Mouse (Mus musculus): ENCODE data around the gene Cdh22. TPM values are rescaled to one million over a fixed set of nuclear protein-coding genes. Genes with fewer than 3 reads are reported as not detected.

The Cdh22 gene
- polyA plus RNA-seq, 1 experiment from 2014 or later = 11.0 TPM

- Histone ChIP-seq H3K36me3 (ENCODE audit: control insufficient read depth, insufficient read depth, low read length) (no peaks in the 10 kb centered on the region), H3K4me1 (ENCODE audit: control insufficient read depth, insufficient read depth, low read depth, low read length) (peaks cover 19% of the 10 kb centered on the region), H3K4me3 (ENCODE audit: low read length) (no peak overlapping the region), H3K9ac (ENCODE audit: low read depth, low read length) (no peak overlapping the region), H3K27ac (ENCODE audit: low read depth, low read length) (no peak overlapping the region), H3K4me2 (ENCODE audit: low read length) (no peak overlapping the region), H3K9me3 (ENCODE audit: control insufficient read depth, low read length) (no peaks in the 10 kb centered on the region), H3K27me3 (replicated peaks; ENCODE audit: control insufficient read depth, insufficient read depth, low read length) (peaks cover 17% of the 10 kb centered on the region)
- ATAC-seq = no peak
- 70% methylated on average over 7 of the region's 7 CpGs for WGBS
These were observed 7.1 kb upstream of the Cdh22 start for GRCm38 (mm10) chr2:165241786-165242185.

GRCm38 (mm10) chr2:165240371-165240770, 5.7 kb upstream of the Cdh22 start:
- Histone ChIP-seq H3K27me3 (replicated peaks; ENCODE audit: control insufficient read depth, insufficient read depth, low read length) (peaks cover 22% of the 10 kb centered on the region), H3K36me3 (ENCODE audit: control insufficient read depth, insufficient read depth, low read length) (no peaks in the 10 kb centered on the region), H3K4me1 (ENCODE audit: control insufficient read depth, insufficient read depth, low read depth, low read length) (peaks cover 20% of the 10 kb centered on the region), H3K27ac (ENCODE audit: low read depth, low read length) (no peak overlapping the region), H3K4me2 (ENCODE audit: low read length) (no peak overlapping the region), H3K4me3 (ENCODE audit: low read length) (no peak overlapping the region), H3K9ac (ENCODE audit: low read depth, low read length) (no peak overlapping the region), H3K9me3 (ENCODE audit: control insufficient read depth, low read length) (no peaks in the 10 kb centered on the region)
- 43% methylated on average over 8 of the region's 8 CpGs for WGBS
- no peak for ATAC-seq

GRCm38 (mm10) chr2:165239533-165240144, 5.0 kb upstream of the Cdh22 start:
- Histone ChIP-seq H3K4me2 (ENCODE audit: low read length) (no peak overlapping the region), H3K9me3 (ENCODE audit: control insufficient read depth, low read length) (no peaks in the 10 kb centered on the region), H3K27ac (ENCODE audit: low read depth, low read length) (no peak overlapping the region), H3K27me3 (replicated peaks; ENCODE audit: control insufficient read depth, insufficient read depth, low read length) (peaks cover 22% of the 10 kb centered on the region), H3K9ac (ENCODE audit: low read depth, low read length) (no peak overlapping the region), H3K4me3 (ENCODE audit: low read length) (no peak overlapping the region), H3K4me1 (ENCODE audit: control insufficient read depth, insufficient read depth, low read depth, low read length) (peaks cover 27% of the 10 kb centered on the region), H3K36me3 (ENCODE audit: control insufficient read depth, insufficient read depth, low read length) (no peaks in the 10 kb centered on the region)
- 24% methylated on average over 14 of the region's 15 CpGs for WGBS
- ATAC-seq = no peak

DNA sequence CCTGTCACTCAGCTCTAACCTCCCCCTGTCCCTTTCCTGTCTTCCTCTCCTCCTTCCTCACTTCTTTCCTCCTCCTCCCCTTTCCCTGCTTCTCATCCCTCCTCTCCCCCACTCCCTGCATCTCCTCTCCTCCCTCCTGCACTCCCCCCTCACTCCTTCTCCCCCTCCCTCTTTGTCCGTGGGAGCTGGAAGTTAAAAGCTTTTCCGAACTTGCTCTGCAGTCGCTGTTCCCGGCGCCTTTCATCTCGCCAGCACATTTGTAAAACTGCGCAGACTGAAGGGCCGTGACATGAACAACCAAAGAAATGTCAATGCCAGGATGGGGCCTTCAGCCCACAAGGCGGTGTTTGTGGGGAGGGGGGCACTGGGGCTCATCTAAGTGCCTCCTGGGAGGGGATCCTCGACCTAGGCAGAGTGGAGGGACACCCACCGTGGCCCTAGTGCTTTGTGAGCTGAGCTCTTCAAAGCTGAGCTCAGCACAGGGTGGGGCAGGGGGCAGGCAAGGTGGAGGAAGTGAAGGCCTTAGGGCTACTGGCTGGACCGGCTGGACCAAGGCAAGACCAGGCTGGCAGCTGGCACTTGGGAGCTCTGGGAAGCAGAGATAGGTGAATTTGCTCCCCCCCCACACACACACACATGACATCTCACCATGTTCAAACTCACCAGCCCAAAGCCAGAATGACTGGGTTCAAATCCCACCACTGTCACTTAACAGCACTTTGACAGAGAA, 3.9 kb upstream of the Cdh22 start:
- Histone ChIP-seq H3K4me1 (ENCODE audit: control insufficient read depth, insufficient read depth, low read depth, low read length) (peaks cover 29% of the 10 kb centered on the region), H3K4me2 (ENCODE audit: low read length) (no peak overlapping the region), H3K27ac (ENCODE audit: low read depth, low read length) (no peak overlapping the region), H3K4me3 (ENCODE audit: low read length) (no peak overlapping the region), H3K36me3 (ENCODE audit: control insufficient read depth, insufficient read depth, low read length) (no peaks in the 10 kb centered on the region), H3K27me3 (replicated peaks; ENCODE audit: control insufficient read depth, insufficient read depth, low read length) (peaks cover 22% of the 10 kb centered on the region), H3K9ac (ENCODE audit: low read depth, low read length) (no peak overlapping the region), H3K9me3 (ENCODE audit: control insufficient read depth, low read length) (no peaks in the 10 kb centered on the region)
- ATAC-seq = no peak
- WGBS = 6% methylated on average over 12 of the region's 12 CpGs

GRCm38 (mm10) chr2:165234291-165234612, 401 bp downstream of the Cdh22 start:
- peak overlapping the region; percentile 99 for H3K4me2 ChIP-seq (ENCODE audit: low read length)
- H3K27me3 ChIP-seq (replicated peaks; ENCODE audit: control insufficient read depth, insufficient read depth, low read length) = peaks cover 18% of the 10 kb centered on the region
- no peaks in the 10 kb centered on the region for H3K36me3 ChIP-seq (ENCODE audit: control insufficient read depth, insufficient read depth, low read length)
- H3K27ac ChIP-seq (ENCODE audit: low read depth, low read length) = peak overlapping the region; percentile 72
- H3K9me3 ChIP-seq (ENCODE audit: control insufficient read depth, low read length) = no peaks in the 10 kb centered on the region
- peak; percentile 48 for ATAC-seq
- WGBS = under 1% methylated on average over 33 of the region's 41 CpGs
- peaks cover 14% of the 10 kb centered on the region for H3K4me1 ChIP-seq (ENCODE audit: control insufficient read depth, insufficient read depth, low read depth, low read length)
- H3K9ac ChIP-seq (ENCODE audit: low read depth, low read length) = peak overlapping the region; percentile 81
- H3K4me3 ChIP-seq (ENCODE audit: low read length) = peak overlapping the region; percentile 79

- Histone ChIP-seq H3K4me1 (ENCODE audit: control insufficient read depth, insufficient read depth, low read depth, low read length) (peaks cover 14% of the 10 kb centered on the region), H3K4me3 (ENCODE audit: low read length) (peak overlapping the region; percentile 79), H3K27ac (ENCODE audit: low read depth, low read length) (peak overlapping the region; percentile 72; the same call in 1 of the 2 replicates), H3K4me2 (ENCODE audit: low read length) (peak overlapping the region; percentile 99), H3K27me3 (replicated peaks; ENCODE audit: control insufficient read depth, insufficient read depth, low read length) (peaks cover 13% of the 10 kb centered on the region), H3K36me3 (ENCODE audit: control insufficient read depth, insufficient read depth, low read length) (no peaks in the 10 kb centered on the region), H3K9ac (ENCODE audit: low read depth, low read length) (peak overlapping the region; percentile 81), H3K9me3 (ENCODE audit: control insufficient read depth, low read length) (no peaks in the 10 kb centered on the region)
- no peak for ATAC-seq
- WGBS = 1% methylated on average over 70 of the region's 82 CpGs
These were observed 962 bp downstream of the Cdh22 start for GRCm38 (mm10) chr2:165233491-165234290.

DNA sequence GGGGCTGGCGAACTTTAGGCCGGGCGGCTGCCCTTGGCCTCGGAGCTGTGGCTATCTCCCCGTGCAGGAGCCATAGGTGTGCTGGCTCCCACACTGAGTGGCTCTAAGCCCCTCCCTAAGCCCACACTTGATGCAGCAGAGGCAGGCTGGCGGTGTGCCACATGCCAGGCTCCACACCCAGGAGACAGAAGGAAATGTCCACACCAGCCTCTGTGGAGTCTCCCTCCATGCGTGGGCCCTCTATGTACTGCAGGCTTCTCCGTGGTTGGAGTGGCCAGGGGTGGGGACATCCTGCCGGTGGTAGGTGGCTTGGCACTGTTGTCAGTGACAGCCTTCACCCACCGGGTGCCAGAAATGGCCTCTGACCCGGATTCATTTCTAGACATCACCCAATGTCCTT, 5.6 kb downstream of the Cdh22 start:
- H3K4me2 ChIP-seq (ENCODE audit: low read length) = no peak overlapping the region
- no peak for ATAC-seq
- 64% methylated on average over 11 of the region's 11 CpGs for WGBS
- H3K27me3 ChIP-seq (replicated peaks; ENCODE audit: control insufficient read depth, insufficient read depth, low read length) = peaks cover 6% of the 10 kb centered on the region
- H3K9ac ChIP-seq (ENCODE audit: low read depth, low read length) = no peak overlapping the region
- no peak overlapping the region for H3K4me3 ChIP-seq (ENCODE audit: low read length)
- no peaks in the 10 kb centered on the region for H3K9me3 ChIP-seq (ENCODE audit: control insufficient read depth, low read length)
- no peak overlapping the region for H3K27ac ChIP-seq (ENCODE audit: low read depth, low read length)
- peaks cover 8% of the 10 kb centered on the region for H3K4me1 ChIP-seq (ENCODE audit: control insufficient read depth, insufficient read depth, low read depth, low read length)
- no peaks in the 10 kb centered on the region for H3K36me3 ChIP-seq (ENCODE audit: control insufficient read depth, insufficient read depth, low read length)

DNA sequence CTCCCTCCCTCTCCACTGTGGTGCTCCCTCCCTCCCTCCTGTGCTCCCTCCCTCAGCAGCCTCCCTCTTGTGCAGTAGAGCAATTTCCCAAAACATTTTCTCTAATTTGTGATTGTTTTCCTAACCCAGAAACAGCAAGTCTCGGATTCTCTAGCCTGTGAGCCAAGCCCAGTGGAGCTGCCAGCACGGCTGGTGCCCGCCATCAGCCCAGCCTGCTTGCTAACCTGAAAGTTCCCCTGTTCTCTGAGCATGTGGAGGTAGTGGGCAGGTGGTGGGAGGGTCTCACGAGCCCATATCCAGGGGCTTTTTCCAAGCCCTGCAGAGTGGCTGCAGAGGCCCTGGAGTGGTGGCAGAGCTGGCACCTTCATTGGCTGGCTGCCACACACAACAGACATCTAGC, 10.8 kb downstream of the Cdh22 start:
- Histone ChIP-seq H3K9ac (ENCODE audit: low read depth, low read length) (0 out of 2 replicates have a peak overlapping the region, but pooled peaks have one; percentile 17), H3K27ac (ENCODE audit: low read depth, low read length) (0 out of 2 replicates have a peak overlapping the region, but pooled peaks have one; percentile 12), H3K9me3 (ENCODE audit: control insufficient read depth, low read length) (no peaks in the 10 kb centered on the region), H3K36me3 (ENCODE audit: control insufficient read depth, insufficient read depth, low read length) (no peaks in the 10 kb centered on the region), H3K4me3 (ENCODE audit: low read length) (no peak overlapping the region), H3K4me2 (ENCODE audit: low read length) (no peak overlapping the region), H3K4me1 (ENCODE audit: control insufficient read depth, insufficient read depth, low read depth, low read length) (peaks cover 14% of the 10 kb centered on the region), H3K27me3 (replicated peaks; ENCODE audit: control insufficient read depth, insufficient read depth, low read length) (0 out of 2 replicates have a peak, but pooled peaks cover 2% of the 10 kb centered on the region)
- 56% methylated on average over 4 of the region's 4 CpGs for WGBS
- ATAC-seq = no peak

DNA sequence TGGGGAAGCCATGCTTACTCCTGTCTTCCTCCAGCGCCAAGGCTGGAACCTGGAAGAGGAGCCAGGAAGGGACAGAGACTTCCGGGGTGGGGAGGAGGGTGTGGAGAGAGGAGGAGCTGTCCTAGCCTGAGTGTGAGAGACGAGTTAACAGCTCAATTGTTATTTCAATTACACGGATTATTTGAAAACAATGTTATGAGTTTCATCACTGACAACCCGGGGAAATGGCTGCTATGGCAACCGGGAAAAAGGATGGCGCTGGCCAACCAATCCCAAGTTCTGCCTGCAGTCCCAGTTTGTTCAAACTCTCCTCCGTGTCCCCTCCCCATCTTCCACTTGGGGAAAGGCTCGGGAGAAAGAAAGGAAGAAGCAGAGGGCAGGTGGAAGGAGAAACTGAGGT, 12.7 kb downstream of the Cdh22 start:
- Histone ChIP-seq H3K9ac (ENCODE audit: low read depth, low read length) (no peak overlapping the region), H3K4me1 (ENCODE audit: control insufficient read depth, insufficient read depth, low read depth, low read length) (peaks cover 14% of the 10 kb centered on the region), H3K27me3 (replicated peaks; ENCODE audit: control insufficient read depth, insufficient read depth, low read length) (0 out of 2 replicates have a peak, but pooled peaks cover 2% of the 10 kb centered on the region), H3K4me3 (ENCODE audit: low read length) (no peak overlapping the region; the same call in 1 of the 2 replicates), H3K9me3 (ENCODE audit: control insufficient read depth, low read length) (no peaks in the 10 kb centered on the region), H3K36me3 (ENCODE audit: control insufficient read depth, insufficient read depth, low read length) (no peaks in the 10 kb centered on the region), H3K27ac (ENCODE audit: low read depth, low read length) (no peak overlapping the region), H3K4me2 (ENCODE audit: low read length) (peak overlapping the region; percentile 17; the same call in 1 of the 2 replicates)
- 3% methylated on average over 9 of the region's 9 CpGs for WGBS
- ATAC-seq = peak; percentile 43

All from hindbrain, embryonic 16.5 days (tissue).